Mouse (Mus musculus): Measurements from ENCODE around the gene Cntrob.

Gene Cntrob

GRCm38 (mm10) chr11:69323667-69324111 lies at the start of gene Cntrob, which contains the start of gene Trappc1:
TSS of gene Cntrob (minus strand) at chr11:69323775.
TSS of gene Trappc1 (plus strand) at chr11:69323980.
- DNase-seq (ENCODE audit: low read depth, low spot score) = peak; percentile 100

GRCm38 (mm10) chr11:69372780-69373170 lies 49.2 kb upstream of the Cntrob start:
- peak; percentile 12 for DNase-seq (ENCODE audit: low read depth, low spot score)

- peak; percentile 97 for DNase-seq (ENCODE audit: low read depth, low spot score)
These were observed 48.6 kb upstream of the Cntrob start for GRCm38 (mm10) chr11:69372056-69372779.

GRCm38 (mm10) chr11:69371601-69372000 lies 48.0 kb upstream of the Cntrob start:
- no peak for DNase-seq (ENCODE audit: low read depth, low spot score)

GRCm38 (mm10) chr11:69370817-69371215 lies 47.2 kb upstream of the Cntrob start:
- no peak for DNase-seq (ENCODE audit: low read depth, low spot score)

GRCm38 (mm10) chr11:69369990-69370816 lies 46.6 kb upstream of the Cntrob start:
- no peak for DNase-seq (ENCODE audit: low read depth, low spot score)

- DNase-seq (ENCODE audit: low read depth, low spot score) = peak; percentile 27
These were observed 45.8 kb upstream of the Cntrob start, which contains the start of gene Chd3 for GRCm38 (mm10) chr11:69369215-69369989. TSS of gene Chd3 (minus strand) at chr11:69369406.

- DNase-seq (ENCODE audit: low read depth, low spot score) = peak; percentile 36
These were observed 45.0 kb upstream of the Cntrob start for GRCm38 (mm10) chr11:69368356-69369214.

GRCm38 (mm10) chr11:69367616-69368355 lies 44.2 kb upstream of the Cntrob start:
- peak; percentile 24 for DNase-seq (ENCODE audit: low read depth, low spot score)

- peak; percentile 75 for DNase-seq (ENCODE audit: low read depth, low spot score)
These were observed 43.5 kb upstream of the Cntrob start for GRCm38 (mm10) chr11:69366855-69367615.

GRCm38 (mm10) chr11:69366157-69366854 lies 42.7 kb upstream of the Cntrob start:
- peak; percentile 97 for DNase-seq (ENCODE audit: low read depth, low spot score)

- no peak for DNase-seq (ENCODE audit: low read depth, low spot score)
These were observed 42.1 kb upstream of the Cntrob start for GRCm38 (mm10) chr11:69365722-69366121.

GRCm38 (mm10) chr11:69364910-69365309 lies 41.3 kb upstream of the Cntrob start:
- DNase-seq (ENCODE audit: low read depth, low spot score) = peak; percentile 96

- DNase-seq (ENCODE audit: low read depth, low spot score) = no peak
These were observed 40.8 kb upstream of the Cntrob start for GRCm38 (mm10) chr11:69364376-69364775.

- DNase-seq (ENCODE audit: low read depth, low spot score) = no peak
These were observed 38.9 kb upstream of the Cntrob start for GRCm38 (mm10) chr11:69362479-69362878.

- DNase-seq (ENCODE audit: low read depth, low spot score) = no peak
These were observed 38.4 kb upstream of the Cntrob start for GRCm38 (mm10) chr11:69362021-69362420.

GRCm38 (mm10) chr11:69357690-69358089 lies 34.1 kb upstream of the Cntrob start:
- DNase-seq (ENCODE audit: low read depth, low spot score) = no peak

GRCm38 (mm10) chr11:69356544-69356943 lies 33.0 kb upstream of the Cntrob start:
- DNase-seq (ENCODE audit: low read depth, low spot score) = no peak

GRCm38 (mm10) chr11:69346441-69346840 lies 22.9 kb upstream of the Cntrob start:
- DNase-seq (ENCODE audit: low read depth, low spot score) = no peak
